Mouse (Mus musculus) thymus, adult 2 months (tissue): ENCODE data around the gene Atg7.

ENCODE experiments used
- CTCF ChIP-seq: fragments of 200-500 bp; IDR thresholded peaks from 2 replicates; pipeline ENCODE4 v1.5.1; 2012; ENCODE audit warnings: mild to moderate bottlenecking, control low read depth, low read length, moderate library complexity, borderline replicate concordance; ENCODE audit not compliant: control insufficient read depth, poor library complexity, insufficient read depth; ENCODE audit errors: extremely low read depth
- POLR2A ChIP-seq: fragments of 200-500 bp; IDR thresholded peaks from 2 replicates; pipeline ENCODE4 v1.6.1; 2012; ENCODE audit warnings: mild to moderate bottlenecking, low read length, control low read depth, moderate library complexity; ENCODE audit not compliant: control insufficient read depth, poor library complexity, insufficient read depth; ENCODE audit errors: extremely low read depth

DNA sequence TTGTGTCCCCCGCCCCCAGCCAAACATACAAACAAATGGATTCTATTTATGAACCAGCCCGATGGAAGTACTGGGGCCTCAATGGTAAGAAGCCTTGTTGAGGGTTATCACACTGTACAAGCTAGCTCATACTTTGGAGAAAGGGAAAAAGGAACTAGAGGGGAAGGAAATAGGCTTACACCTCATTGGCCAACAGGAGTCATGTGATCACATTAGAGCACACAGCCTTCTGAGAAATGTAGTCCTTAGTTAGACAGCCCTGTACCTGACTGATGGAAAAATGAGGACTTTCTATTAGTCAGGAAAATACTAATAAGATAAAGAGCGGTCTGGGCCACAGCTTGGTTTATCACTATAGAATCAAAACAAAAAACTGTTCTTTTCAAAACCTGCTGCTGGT is 188.9 kb downstream of the Atg7 start:
- TF ChIP-seq CTCF, result no peak
- no peak for TF ChIP-seq POLR2A
